Mouse (Mus musculus): ENCODE results near the gene Slc35f4. TPM values are rescaled to one million over a fixed set of nuclear protein-coding genes. Genes with fewer than 3 reads are reported as not detected.

Gene Slc35f4
- polyA plus RNA-seq, 1 experiment, result not detected

DNA sequence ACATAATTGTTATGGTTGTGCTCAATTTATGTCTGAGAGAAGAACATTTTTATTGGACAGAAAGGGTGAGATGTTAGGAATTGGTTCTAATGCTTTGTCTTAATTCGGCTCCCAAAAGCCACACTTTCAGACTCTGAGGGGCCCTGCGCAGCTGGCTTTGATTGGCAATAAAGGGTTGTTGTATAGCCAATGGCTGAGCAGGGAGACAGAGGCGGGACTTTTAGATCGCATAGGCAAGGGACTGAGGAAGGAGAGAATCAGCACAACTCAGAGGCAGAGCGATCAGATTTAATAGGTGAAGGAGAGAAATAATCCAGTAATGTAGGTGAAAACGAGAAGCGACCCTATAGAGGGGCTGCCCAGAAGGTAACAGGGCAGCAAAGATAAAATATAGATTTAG, 79.4 kb downstream of the Slc35f4 start:
- TF ChIP-seq GATA1 (IDR thresholded peaks at IDR 0.05; ENCODE audit: low read length), result no peak

DNA sequence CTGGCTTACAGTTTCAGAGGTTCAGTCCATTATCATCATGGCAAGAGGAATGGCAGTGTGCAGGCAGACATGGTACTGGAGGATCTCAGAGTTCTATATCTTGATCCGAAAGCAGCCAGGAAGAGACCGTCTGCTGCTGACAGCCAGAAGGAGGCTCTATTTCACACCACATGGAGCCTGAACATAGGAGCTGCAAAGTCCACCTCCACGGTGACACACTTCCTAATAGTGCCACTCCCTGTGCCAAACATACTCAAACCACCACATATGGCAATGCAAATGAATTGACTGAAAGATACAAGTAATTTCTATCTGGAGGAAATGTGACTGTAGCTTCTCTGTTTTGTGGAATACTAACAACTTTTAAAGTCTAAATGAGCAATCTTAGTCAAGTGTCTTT, 89.0 kb downstream of the Slc35f4 start:
- TF ChIP-seq GATA1 (IDR thresholded peaks at IDR 0.05; ENCODE audit: low read length), result no peak

DNA sequence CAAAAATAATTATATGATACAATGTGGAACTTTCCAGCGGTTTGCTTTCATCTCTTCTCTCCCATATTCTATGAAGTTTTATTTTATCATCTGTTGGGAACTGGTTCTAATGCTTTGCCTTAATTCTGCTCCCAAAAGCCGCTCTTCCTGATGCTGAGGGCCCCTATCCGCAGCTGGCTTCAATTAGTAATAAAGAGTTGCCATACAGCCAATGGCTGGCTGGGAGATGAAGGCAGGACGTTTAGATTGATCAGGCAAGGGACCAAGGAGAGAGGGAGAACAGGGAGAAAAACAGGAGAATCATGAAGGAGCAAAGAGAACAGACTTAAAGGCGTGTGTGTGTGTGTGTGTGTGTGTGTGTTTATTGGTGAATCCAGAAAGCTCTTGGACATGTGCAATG, 94.0 kb downstream of the Slc35f4 start:
- no peak for TF ChIP-seq GATA1 (IDR thresholded peaks at IDR 0.05; ENCODE audit: low read length)

DNA sequence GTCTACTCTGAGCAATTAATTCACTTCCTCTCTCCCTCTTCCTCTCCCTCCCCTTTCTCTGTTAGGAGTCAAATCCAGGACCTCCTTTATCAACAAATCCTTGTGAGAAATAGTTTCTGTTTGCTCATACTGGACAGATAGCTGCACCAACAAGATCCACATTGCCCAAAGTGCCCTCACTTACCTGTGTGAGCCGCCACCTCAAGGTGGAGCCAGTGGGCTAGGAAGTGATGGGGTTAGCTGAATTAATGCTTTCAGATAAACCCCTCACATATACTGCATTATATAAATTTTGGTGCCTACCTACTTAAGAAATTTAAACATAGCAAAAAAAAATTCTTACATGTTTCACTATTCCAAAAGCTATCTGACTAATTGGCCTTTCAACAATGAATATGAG, 133.4 kb downstream of the Slc35f4 start:
- no peak for TF ChIP-seq GATA1 (IDR thresholded peaks at IDR 0.05; ENCODE audit: low read length)

DNA sequence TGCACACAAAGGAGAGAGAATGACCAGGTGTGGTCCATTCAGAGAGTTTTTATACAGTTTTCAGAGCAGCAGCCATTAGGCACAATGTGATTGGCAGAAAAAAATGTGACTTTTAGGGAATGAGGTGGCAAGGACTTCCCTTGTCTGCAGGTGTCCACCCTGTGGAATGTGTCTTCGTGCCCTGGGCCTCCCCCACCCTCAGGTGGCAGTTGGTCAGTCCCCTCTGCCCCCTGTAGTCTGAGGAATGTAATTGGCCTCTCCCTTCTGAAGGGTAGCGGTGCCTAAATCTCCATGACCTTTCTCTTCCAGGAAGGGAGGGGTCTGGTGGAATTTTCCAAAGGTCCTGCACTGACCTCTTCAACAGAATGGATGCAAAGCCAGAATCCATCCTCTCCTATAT, 163.7 kb downstream of the Slc35f4 start:
- TF ChIP-seq GATA1 (IDR thresholded peaks at IDR 0.05; ENCODE audit: low read length), result no peak

DNA sequence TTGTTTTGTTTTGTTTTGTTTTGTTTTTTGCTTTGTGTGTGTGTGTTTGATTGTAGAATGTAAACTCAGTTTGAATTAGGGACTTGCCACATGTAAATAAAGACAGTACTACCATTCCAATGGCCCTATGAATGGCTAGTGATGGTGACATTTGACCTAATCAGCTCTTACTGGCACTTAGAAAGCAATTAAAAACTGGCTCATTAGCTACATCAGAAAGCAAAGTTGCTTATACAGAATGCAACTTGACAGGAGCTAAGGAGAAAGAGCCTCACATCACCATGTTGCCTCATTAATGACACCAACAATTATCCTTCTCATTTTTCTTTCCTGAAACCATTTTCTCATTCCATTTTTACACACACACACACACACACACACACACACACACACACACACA, 170.3 kb downstream of the Slc35f4 start:
- no peak for TF ChIP-seq GATA1 (IDR thresholded peaks at IDR 0.05; ENCODE audit: low read length)

DNA sequence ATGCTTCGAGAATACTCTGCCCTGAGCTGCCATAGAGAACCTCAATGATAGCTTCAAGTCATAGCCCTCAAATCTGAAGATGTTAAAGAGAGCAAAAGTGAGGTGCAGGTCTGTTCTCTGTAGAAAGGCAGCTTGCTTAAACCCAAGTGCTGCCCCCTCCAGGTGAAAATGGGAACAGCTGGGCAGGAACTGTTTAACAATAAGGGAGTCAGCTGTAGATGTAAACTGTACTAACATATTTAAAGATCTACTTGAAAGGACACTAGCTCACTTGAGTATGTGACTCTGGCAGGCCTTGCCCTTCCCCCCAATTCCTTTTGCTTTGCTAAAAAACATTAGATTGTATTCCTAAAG, 177.0 kb downstream of the Slc35f4 start:
- no peak for TF ChIP-seq GATA1 (IDR thresholded peaks at IDR 0.05; ENCODE audit: low read length)

DNA sequence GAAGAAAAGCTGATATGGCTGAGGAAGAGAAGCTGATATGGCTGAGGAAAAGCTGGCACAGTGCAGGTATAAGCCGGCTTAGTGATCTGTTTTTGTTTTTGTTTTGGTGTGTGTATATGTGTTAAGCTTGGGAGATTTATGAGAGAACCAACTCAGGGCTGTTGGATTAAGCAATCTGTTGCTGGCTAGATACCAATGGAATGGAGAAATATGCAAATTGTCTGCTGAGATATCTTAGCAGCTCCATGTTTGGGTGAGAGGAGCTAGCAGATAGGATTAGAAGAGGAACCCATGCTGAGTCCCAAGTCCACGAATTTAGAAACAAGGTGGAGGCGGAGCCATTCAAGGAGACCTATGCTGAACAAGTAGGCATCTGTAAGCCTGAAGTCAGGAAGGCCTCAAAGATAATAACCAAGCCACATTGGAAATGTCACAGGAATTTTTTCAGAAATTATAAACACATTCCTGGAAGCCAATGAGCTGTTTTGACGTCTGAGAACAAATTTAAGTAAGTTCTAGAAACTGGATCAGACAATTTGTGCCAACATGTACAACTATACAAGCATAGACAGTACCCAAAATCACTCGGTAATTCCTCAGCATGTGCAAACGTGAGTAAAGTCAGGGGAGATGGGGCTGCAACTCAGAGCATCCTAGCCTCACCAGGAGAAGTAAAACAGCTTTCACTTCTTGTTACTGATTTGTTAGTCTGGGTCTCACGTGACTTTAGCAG, 177.5 kb downstream of the Slc35f4 start:
- TF ChIP-seq GATA1 (IDR thresholded peaks at IDR 0.05; ENCODE audit: low read length), result no peak

DNA sequence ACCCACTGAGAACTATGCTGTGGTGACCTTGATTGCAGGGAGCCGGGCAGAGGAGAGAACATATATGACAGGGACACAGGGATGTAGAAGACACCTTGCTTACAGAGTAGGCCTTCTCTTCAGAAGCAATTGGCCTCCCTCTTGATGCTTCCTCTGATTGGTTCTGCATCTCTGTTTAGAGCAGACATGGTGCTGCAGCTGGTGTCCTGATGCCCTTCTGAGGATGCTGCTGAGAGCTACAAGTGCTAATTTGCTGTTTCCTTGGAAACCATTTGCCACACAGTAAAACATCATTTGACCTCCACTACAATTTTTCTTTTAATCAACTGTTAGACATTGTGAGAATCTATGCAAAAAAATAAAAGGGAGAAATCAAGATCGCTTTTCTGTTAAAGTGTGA, 180.0 kb downstream of the Slc35f4 start:
- no peak for TF ChIP-seq GATA1 (IDR thresholded peaks at IDR 0.05; ENCODE audit: low read length)

DNA sequence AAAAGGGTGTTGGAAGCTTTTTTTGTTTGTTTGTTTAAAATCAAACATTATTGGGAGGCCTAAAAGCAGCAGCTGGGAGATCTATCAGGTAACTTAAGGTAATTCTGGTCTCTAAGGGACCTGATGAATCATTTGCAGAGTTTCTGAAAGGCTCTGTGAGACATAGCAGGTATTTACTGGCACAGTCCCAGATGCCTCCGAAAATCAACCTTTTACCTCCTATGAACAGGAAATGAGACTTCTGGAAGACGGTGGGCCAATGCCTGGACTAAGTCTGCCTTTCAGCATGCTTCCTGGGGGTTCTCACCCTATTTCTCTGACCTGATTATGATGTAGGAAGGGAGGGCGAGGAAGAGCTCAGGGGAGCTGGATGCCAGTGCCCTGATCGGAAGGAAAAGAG, 188.8 kb downstream of the Slc35f4 start:
- no peak for TF ChIP-seq GATA1 (IDR thresholded peaks at IDR 0.05; ENCODE audit: low read length)

DNA sequence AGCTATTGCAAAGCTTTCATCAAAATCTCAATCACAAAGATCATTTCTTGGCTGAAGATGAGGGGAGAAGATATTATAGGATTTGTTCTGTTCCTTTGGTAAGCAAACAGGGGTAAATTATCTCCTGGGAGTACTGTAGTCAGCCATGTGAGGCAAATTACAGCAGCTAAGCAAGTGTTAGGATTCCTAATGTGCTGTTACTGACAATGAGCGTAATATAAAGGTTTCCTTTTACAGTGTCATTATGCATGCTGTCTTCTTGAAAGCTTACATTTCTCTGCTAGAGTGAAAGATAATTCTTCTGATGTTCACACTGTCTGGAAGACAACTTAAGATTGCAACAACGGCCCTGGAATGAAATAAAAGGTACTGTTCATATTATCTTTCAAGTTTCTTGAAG, 192.0 kb downstream of the Slc35f4 start:
- TF ChIP-seq GATA1 (IDR thresholded peaks at IDR 0.05; ENCODE audit: low read length), result no peak

DNA sequence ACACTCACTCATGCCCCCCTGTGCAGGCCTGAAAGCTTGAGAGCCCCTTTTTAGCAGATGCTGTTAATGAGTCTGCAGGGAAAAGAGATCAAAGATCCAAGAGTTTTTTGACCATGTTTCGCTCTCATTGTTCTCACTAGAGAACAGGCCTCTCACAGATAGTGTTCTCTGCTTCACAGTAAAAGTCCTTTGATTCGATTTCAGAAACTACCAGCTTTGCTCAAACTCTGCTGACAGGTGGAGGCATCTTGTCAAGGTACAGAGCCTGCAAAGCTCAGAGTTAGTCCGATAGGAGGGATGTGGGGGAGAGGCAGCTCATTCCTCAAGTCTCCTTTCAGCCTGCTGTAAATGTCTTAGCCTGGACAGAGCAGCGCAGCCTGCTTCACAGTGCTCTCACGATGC, 209.4 kb downstream of the Slc35f4 start:
- no peak for TF ChIP-seq GATA1 (IDR thresholded peaks at IDR 0.05; ENCODE audit: low read length)

DNA sequence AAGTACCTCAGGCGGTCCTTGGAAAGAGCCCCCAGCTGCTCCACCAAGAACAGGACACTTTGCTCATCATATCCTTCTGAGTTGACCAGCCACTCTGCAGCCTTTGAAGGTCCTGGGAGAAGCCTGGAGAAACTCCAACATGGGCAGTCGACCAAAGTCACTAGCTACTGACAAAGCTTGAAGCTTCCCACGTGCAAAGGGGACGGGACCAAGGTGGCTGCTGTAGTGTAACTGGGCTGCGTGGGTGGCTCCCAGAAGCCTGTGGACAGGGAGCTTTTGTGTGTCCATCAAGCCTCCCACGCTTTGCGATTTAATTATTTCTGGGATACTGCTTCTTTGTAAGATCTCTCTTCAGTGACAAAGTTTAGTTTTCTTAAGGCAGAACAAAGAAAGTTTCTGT, 211.9 kb downstream of the Slc35f4 start:
- TF ChIP-seq GATA1 (IDR thresholded peaks at IDR 0.05; ENCODE audit: low read length), result no peak

DNA sequence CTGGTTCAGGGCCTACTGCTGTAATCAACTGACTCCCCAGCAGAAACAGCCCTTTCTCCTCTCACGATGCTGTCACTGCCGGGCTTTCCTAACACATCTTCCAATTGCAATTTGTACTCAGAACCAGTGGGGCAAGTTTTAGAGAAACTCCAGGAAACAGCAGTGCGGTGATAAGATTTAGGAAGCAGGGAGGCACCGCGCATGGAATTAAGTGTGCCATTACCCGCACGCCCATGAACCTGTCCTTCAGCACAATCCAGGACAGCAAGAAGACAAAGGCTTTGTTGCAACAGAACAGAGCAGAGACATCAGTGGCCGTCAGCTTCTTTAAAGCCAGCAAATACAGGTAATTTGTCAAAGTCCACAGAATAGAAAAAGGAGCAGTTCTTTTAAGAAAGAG, 212.5 kb downstream of the Slc35f4 start:
- TF ChIP-seq GATA1 (IDR thresholded peaks at IDR 0.05; ENCODE audit: low read length), result no peak

DNA sequence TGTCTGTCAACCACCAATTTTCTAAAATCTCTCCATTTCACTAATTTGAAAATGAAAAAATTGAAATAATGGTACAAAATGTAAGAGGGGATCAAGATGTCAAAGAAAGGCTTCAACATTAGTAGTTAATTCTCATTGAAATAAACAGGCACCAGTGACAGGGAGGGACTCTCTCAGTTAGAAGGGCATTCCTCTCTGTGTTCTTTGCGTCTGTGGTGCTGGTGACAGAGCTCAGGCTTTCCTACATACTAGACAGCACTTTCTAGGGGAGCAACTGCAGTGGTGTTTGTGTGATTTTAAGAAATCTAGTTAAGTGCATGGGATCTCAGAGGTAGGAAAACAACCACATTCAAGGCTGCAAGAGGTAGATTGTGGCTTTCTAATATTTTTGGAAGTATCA, 214.3 kb downstream of the Slc35f4 start:
- TF ChIP-seq GATA1 (IDR thresholded peaks at IDR 0.05; ENCODE audit: low read length), result no peak

DNA sequence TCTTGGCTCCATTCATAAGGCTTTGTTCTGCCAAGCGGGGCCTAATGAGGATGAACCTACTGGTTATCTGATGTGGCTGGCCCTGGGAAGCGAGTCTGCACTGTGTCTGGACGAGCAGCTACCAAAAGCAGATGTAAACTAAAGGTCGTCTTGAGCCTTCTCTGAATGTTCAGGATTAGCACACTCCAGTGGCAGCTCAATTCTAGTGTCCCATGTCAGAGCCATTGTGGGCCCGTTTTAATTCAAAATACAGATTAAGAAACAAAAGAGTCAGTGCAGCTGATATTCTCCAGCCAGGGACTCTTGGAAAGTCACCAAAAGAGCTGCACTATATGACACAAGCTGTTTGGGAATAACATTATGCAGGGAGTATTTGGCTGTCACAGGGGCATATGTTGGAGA, 214.8 kb downstream of the Slc35f4 start:
- TF ChIP-seq GATA1 (IDR thresholded peaks at IDR 0.05; ENCODE audit: low read length), result no peak

DNA sequence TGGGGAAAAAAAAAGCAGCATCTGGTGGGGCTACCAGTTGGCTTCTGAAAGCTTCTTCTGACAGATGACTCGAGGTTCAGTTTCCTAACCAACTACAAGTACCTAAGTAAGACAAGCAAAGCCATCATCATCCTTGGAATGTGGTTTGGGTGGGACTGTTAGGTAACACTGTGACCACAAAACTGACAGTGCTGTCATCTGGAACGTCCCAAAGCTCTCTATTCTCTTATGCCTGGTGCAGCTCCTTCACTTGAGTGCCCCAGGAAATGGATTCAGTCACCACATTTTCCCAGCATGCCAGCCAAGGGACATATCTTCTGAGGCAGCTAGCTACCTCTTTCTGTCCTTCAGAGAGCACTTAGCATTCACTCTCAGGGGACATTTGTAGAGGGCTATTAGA, 216.2 kb downstream of the Slc35f4 start:
- TF ChIP-seq GATA1 (IDR thresholded peaks at IDR 0.05; ENCODE audit: low read length), result no peak

DNA sequence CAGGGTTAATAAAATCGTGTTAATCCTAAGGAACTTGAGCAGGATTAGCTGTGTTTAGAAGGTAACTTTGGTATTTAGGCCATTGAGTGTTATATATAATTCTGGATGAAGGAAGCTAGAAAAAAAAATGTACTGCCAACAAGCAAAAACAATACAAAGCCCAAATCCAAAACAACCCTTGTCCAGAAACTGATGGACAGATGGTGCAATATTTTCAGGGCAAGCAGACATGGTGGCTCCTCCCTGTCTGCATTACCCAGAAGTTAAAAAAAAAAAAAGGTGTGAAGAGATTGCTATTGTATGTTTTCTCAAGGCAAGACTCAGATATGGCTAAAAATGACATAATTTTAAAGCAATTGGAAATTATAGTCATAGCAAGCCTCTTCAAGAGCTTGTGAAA, 217.3 kb downstream of the Slc35f4 start:
- no peak for TF ChIP-seq GATA1 (IDR thresholded peaks at IDR 0.05; ENCODE audit: low read length)
